Comparison of ENCODE assay signal across 11 mouse cellular contexts in the genomic region with DNA sequence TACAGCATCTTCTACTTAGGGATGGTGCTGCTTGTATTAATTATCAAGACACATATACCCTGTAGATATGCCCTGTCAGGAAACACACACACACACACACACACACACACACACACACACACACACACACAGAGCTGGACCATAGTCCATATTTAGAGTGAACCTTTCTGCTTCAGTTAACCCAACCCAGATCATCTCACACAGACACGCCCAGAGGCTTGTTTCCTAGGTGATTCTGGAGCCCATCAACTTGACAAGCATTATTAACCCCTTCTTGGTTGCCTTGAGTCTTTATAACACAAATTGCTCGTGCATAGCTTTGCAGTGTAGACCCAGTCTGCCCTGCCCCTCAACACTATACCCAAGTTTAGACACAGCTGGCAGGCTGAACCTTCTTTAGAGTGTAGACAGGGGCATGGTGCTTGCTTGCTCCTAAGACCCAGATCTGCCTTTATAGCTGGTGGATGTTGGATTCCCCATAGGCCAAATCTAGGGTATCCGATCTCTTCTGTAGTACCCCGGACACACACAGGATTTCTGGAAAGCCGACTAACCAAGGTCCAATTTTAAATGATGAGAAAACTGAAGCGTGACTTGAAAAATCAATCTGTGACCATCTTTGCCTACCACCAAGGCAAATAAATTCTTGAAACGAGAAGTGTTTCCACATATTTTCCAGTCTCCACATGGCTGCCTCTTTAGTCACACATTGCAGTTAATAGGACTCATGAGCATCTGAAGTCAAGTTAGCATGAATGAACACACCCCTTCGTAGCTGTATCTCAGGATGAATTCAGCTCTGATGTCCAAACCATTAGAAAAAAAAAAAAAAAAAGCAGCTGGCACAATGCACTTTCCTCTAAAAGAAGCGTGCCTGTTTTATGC. TPM values are rescaled to one million over a fixed set of nuclear protein-coding genes. Genes with fewer than 3 reads are reported as not detected.
DNase-seq lines count a peak whose midpoint lies in the region; ATAC-seq lines count a peak whose summit lies in the region.
"Had no signal": no experiment of that assay in that cellular context is flagged by ENCODE, and none has a peak within 500 bp of the region (broad histone marks: within the 10 kb centered on the region; RNA-seq: fewer than 3 reads in every experiment).

No protein-coding gene starts in this region.

- peak overlapping the region; percentile 53; the same call in 1 of the 2 replicates for H3K9ac ChIP-seq in forebrain, embryonic 14.5 days (ENCODE audit: low read length)
- no peak overlapping the region for H3K9ac ChIP-seq in midbrain, embryonic 15.5 days
- H3K9ac ChIP-seq in liver, embryonic 11.5 days (ENCODE audit: low read depth, low read length) = no peak overlapping the region
- H3K9ac ChIP-seq: liver, embryonic 15.5 days had no signal

- peaks cover 16% of the 10 kb centered on the region for H3K4me1 ChIP-seq in forebrain, embryonic 14.5 days (ENCODE audit: control insufficient read depth, insufficient read depth, low read length)
- peaks cover 26% of the 10 kb centered on the region for H3K4me1 ChIP-seq in midbrain, embryonic 15.5 days
- H3K4me1 ChIP-seq in liver, embryonic 11.5 days (replicated peaks; ENCODE audit: control insufficient read depth, insufficient read depth, low read length) = no peaks in the 10 kb centered on the region
- H3K4me1 ChIP-seq: liver, embryonic 15.5 days had no signal

- no peaks in the 10 kb centered on the region for H3K27me3 ChIP-seq in forebrain, embryonic 14.5 days (replicated peaks; ENCODE audit: control insufficient read depth, insufficient read depth, low read length)
- H3K27me3 ChIP-seq in midbrain, embryonic 15.5 days (replicated peaks) = no peaks in the 10 kb centered on the region
- H3K27me3 ChIP-seq in liver, embryonic 11.5 days (replicated peaks; ENCODE audit: control insufficient read depth, insufficient read depth, low read length) = no peaks in the 10 kb centered on the region
- H3K27me3 ChIP-seq: liver, embryonic 15.5 days had no signal

- H3K9me3 ChIP-seq in forebrain, embryonic 14.5 days (replicated peaks; ENCODE audit: control insufficient read depth, low read length) = no peaks in the 10 kb centered on the region
- no peaks in the 10 kb centered on the region for H3K9me3 ChIP-seq in midbrain, embryonic 15.5 days
- H3K9me3 ChIP-seq in liver, embryonic 11.5 days (ENCODE audit: control insufficient read depth, low read length) = no peaks in the 10 kb centered on the region
- H3K9me3 ChIP-seq: liver, embryonic 15.5 days had no signal

- ATAC-seq in forebrain, embryonic 14.5 days = 0 out of 2 replicates have a peak, but pooled peaks have one; percentile 27
- ATAC-seq in midbrain, embryonic 15.5 days (replicated peaks) = no peak
- no peak for ATAC-seq in liver, embryonic 11.5 days (replicated peaks; ENCODE audit: low FRiP score)

- peak overlapping the region; percentile 67; the same call in 1 of the 2 replicates for H3K27ac ChIP-seq in forebrain, embryonic 14.5 days (ENCODE audit: low read depth, low read length)
- peak overlapping the region; percentile 76 for H3K27ac ChIP-seq in midbrain, embryonic 15.5 days
- no peak overlapping the region for H3K27ac ChIP-seq in liver, embryonic 11.5 days (ENCODE audit: low read depth, low read length)
- H3K27ac ChIP-seq: liver, embryonic 15.5 days; macrophage had no signal

- no peaks in the 10 kb centered on the region for H3K36me3 ChIP-seq in forebrain, embryonic 14.5 days (ENCODE audit: control insufficient read depth, insufficient read depth, low read length)
- no peaks in the 10 kb centered on the region for H3K36me3 ChIP-seq in midbrain, embryonic 15.5 days (replicated peaks)
- no peaks in the 10 kb centered on the region for H3K36me3 ChIP-seq in liver, embryonic 11.5 days (ENCODE audit: control insufficient read depth, insufficient read depth, low read length)
- H3K36me3 ChIP-seq: liver, embryonic 15.5 days had no signal

- peak overlapping the region; percentile 67 for H3K4me2 ChIP-seq in forebrain, embryonic 14.5 days (ENCODE audit: low read length)
- peak overlapping the region; percentile 59 for H3K4me2 ChIP-seq in midbrain, embryonic 15.5 days
- H3K4me2 ChIP-seq in liver, embryonic 11.5 days = no peak overlapping the region
- H3K4me2 ChIP-seq: liver, embryonic 15.5 days had no signal

- WGBS in forebrain, embryonic 14.5 days = 51% methylated on average over 9 of the region's 9 CpGs
- 51% methylated on average over 9 of the region's 9 CpGs for WGBS in midbrain, embryonic 15.5 days
- WGBS in liver, embryonic 11.5 days = 75% methylated on average over 9 of the region's 9 CpGs

- DNase-seq in kidney, postnatal 4 days = peak; percentile 7 to 18
- DNase-seq in kidney, postnatal 14 days = no peak
- DNase-seq in embryo, embryonic 11 days = peak; percentile 21
- peak; percentile 65 for DNase-seq in forebrain, embryonic 14.5 days (ENCODE audit: low spot score)
- no peak for DNase-seq in cerebellum, adult 11-12 months
- no peak for DNase-seq in liver, embryonic 11.5 days (ENCODE audit: low spot score)
- DNase-seq in thymus, postnatal 10 days (ENCODE audit: low spot score in 2 of 2) = no peak
- DNase-seq: spleen, adult 18-20 months had no signal

- H3K4me3 ChIP-seq in forebrain, embryonic 14.5 days (ENCODE audit: low read depth, low read length) = 0 out of 2 replicates have a peak overlapping the region, but pooled peaks have one; percentile 24
- peak overlapping the region; percentile 31 for H3K4me3 ChIP-seq in midbrain, embryonic 15.5 days
- H3K4me3 ChIP-seq in liver, embryonic 11.5 days (ENCODE audit: low read depth, low read length) = no peak overlapping the region
- H3K4me3 ChIP-seq: liver, embryonic 15.5 days had no signal

RNA-seq across cellular contexts. Expression of gene Stmnd1, which starts 56.3 kb away (rescaled TPM):
- not detected in 2 replicates for polyA plus RNA-seq in forebrain, embryonic 14.5 days (2014; fragmentation: Nextera tagmentation; extraction: Ambion mirVana)
- not detected in 2 replicates for polyA plus RNA-seq in midbrain, embryonic 15.5 days (2015; fragmentation: Nextera tagmentation; extraction: Ambion mirVana)
- not detected in 2 replicates for polyA plus RNA-seq in liver, embryonic 11.5 days (2014; fragmentation: Nextera tagmentation; extraction: Ambion mirVana)
- polyA plus RNA-seq: liver, embryonic 15.5 days; macrophage had no signal

Comparison
In these comparisons a context has a peak if more than half of its experiments do, and no peak if none do; other contexts are left out.
1. DNase-seq: peak in kidney, postnatal 4 days (2 of 2), embryo, embryonic 11 days (single experiment) and forebrain, embryonic 14.5 days (single experiment); none in kidney, postnatal 14 days (single experiment), cerebellum, adult 11-12 months (single experiment), liver, embryonic 11.5 days (single experiment) and thymus, postnatal 10 days (0 of 2).